Mouse (Mus musculus) adrenal gland, postnatal 10 days (tissue): Measurements from ENCODE around the gene Washc4. TPM values are rescaled to one million over a fixed set of nuclear protein-coding genes. Genes with fewer than 3 reads are reported as not detected.
A peak's percentile ranks its signal among the peaks of the same experiment; 100 is the strongest.
"Not testable (repeated sequence)": the region's sequence is repeated elsewhere in the genome, so short reads cannot be mapped to it uniquely, and the experiment has no call there.

Source experiments
- DNase-seq: peaks from one replicate; pipeline ENCODE4 v3.0.0; 2021; ENCODE audit warnings: mixed read lengths
- long read RNA-seq, 2 experiments: library from polyadenylated mRNA; stranded (forward); transcript quantifications; one replicate each; pipeline ENCODE4 v2.0.0; 2021
- total RNA-seq, 2 experiments: library from RNA; stranded (reverse); gene quantifications; 2 replicates each; pipeline ENCODE4 v1.2.3; 2021

Gene Washc4
- 10 to 100 TPM; 18.0 to 20.8 TPM for total RNA-seq
- long read RNA-seq, experiment 1, full-length matches to known transcripts, result 1 of 10 reads
- long read RNA-seq, experiment 1, partial matches to known transcripts, result 5 of 10 reads
- long read RNA-seq, experiment 1, other reads (novel, unspliced or antisense), result 4 of 10 reads
- long read RNA-seq, experiment 2, full-length matches to known transcripts, result 2 of 4 reads
- long read RNA-seq, experiment 2, partial matches to known transcripts, result 0 of 4 reads
- long read RNA-seq, experiment 2, other reads (novel, unspliced or antisense), result 2 of 4 reads

- peak; percentile 98 for DNase-seq
Measured at GRCm38 (mm10) chr10:83543439-83544102, at the start of gene Washc4. Gene Washc4, plus strand, starts transcription at chr10:83543752.

DNA sequence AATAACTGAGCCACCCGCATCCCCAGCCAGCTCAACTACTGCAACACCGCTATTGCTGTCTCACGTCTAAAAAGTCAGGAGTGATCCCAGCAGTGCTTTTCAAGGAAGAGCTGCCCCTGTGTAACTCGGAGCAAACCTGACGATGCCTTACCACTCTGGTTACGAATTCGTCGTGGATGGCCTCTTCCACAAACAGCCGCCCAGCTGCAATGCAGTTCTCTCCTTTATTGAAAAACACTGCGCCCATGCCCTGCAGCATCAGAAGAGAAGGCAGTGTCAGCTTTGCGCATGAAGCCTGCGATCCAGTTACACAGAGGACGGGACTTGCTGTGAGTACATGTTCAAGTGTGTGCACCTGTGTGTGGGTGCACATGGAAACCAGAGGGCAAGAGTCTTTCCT is 46.2 kb upstream of the Washc4 start:
- no peak for DNase-seq

DNA sequence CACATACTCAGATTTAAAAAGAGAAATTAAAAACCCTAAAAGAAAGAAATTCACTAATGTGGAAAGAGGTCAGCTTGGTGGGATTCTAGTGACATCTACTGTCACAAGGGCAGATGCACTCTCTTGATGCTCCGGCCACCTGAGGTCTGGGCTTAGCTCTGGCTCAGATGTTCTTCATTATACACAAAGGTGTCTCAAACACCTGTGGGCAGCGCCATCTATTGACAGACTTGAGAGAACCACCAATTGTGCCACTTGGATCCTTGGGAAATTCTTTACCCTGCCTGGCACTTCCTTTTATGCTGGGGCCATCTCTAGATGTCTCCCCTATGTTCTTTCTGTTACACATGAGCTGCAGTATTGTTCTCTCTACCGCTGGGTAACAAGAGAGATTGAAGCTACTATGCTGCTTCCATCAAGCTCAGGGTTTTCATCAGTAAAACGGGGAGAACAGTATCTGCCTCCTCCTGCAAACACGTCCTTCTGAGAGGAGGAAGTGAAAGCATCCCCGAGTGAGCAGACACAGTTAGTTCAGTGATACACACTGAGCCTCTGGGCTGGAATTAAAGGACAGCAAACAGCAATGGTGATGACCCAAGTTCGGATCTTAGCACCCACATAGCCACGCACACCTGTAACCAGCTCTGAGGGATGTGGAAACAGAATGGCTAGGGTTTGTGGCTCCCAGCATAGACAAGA is 34.4 kb upstream of the Washc4 start:
- peak; percentile 6 for DNase-seq

DNA sequence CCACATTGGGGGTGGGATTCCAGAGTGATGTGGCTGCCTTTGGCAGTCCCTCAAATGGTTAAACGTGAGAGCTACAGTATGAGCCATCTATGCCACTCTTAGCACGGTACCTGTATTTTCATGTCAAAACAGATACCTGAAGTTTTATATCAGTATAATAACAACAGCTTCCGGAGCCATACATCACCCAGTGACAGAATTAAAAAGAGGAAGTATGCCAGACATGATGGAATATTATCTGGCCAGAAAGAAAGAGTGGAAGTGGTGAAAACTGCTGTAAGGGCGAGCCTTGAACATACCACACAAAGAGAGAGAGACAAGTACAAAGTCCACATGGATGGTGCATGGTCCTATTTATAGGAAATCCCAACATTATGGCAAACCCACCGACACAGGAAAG is 32.2 kb upstream of the Washc4 start:
- no peak for DNase-seq

DNA sequence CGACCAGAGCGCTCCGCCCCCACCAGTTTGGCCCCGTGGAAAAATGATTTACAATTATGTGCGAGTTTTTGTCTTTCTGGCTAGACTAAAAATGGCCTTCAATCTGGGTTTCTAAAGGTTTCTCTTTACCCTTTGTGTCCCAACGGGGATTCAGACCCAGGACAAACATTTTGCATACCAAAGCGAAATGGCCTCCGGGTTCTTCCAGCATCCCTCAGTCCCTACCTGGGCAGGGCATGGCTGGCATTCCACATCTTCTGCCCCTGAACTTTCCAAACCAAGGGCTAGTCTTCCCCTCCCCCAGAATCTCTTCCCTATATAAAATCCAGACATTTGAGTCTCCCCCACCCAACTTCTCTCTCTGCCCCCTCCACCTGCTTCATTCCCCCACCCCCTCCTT is 29.8 kb upstream of the Washc4 start:
- DNase-seq, result no peak

- no peak for DNase-seq
Measured at GRCm38 (mm10) chr10:83520990-83521389, 22.6 kb upstream of the Washc4 start.

GRCm38 (mm10) chr10:83524238-83524637 is 19.3 kb upstream of the Washc4 start:
- not testable (repeated sequence) for DNase-seq

DNA sequence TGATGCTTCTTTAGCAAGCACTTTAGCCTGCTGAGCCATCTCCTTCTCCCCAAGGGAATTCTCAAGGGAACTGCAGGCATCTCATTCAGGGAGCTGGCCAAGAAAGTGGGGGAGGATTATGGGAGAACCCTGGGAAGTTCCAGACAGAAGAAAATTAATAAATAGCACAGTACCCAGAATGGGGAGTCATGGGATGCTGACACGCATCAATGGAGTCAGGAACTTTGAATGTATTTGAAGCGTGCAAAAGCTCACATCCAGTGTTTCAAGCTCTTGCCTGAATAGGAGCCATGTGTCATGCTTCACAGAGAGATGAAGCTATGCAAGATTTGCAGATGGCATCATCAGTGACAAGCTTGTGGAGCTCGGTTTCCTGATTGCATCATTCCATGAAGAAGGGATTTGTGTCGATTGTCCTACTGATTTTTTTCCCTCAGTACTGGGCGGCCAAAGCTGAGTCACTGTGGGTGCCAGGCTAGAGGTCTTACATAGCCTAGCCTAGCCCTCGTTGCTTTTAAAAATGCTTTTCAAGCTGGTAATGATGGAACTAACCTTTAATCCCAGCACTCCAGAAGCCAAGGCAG is 13.1 kb upstream of the Washc4 start:
- DNase-seq, result no peak

GRCm38 (mm10) chr10:83533258-83533909 is 10.2 kb upstream of the Washc4 start:
- DNase-seq, result peak; percentile 82

- DNase-seq, result peak; percentile 84
Measured at GRCm38 (mm10) chr10:83533910-83534283, 9.7 kb upstream of the Washc4 start, which contains the start of gene Aldh1l2. Gene Aldh1l2, minus strand, starts transcription at chr10:83534140.

GRCm38 (mm10) chr10:83536436-83536835 is 7.1 kb upstream of the Washc4 start:
- no peak for DNase-seq

- DNase-seq, result no peak
Measured at GRCm38 (mm10) chr10:83539311-83539980, 4.1 kb upstream of the Washc4 start.

- peak; percentile 10 for DNase-seq
Measured at GRCm38 (mm10) chr10:83540092-83540491, 3.5 kb upstream of the Washc4 start.

- DNase-seq, result no peak
Measured at GRCm38 (mm10) chr10:83542241-83542640, 1.3 kb upstream of the Washc4 start.

- DNase-seq, result peak; percentile 76
Measured at GRCm38 (mm10) chr10:83544103-83544479, 539 bp downstream of the Washc4 start.

DNA sequence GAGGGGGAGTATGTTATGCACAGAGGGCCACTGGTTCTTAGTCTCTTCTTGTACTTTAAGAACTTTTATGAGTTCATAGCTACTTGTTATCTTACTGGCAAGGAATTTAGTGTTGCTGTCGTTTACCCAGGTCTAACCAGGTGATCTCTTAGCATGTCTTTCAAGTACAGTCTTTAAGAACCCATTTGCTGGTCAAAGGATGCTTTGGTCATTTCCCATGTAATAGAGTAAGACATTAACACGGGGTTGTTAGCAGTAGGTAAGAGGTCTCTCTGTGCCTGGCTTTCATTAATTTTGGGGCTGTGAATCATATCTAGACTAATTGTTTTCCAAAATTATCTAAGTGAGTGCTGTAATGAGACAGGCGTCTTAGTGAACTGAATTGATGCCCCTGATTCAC is 1.8 kb downstream of the Washc4 start:
- no peak for DNase-seq

- no peak for DNase-seq
Measured at GRCm38 (mm10) chr10:83563005-83563404, 19.5 kb downstream of the Washc4 start.

DNA sequence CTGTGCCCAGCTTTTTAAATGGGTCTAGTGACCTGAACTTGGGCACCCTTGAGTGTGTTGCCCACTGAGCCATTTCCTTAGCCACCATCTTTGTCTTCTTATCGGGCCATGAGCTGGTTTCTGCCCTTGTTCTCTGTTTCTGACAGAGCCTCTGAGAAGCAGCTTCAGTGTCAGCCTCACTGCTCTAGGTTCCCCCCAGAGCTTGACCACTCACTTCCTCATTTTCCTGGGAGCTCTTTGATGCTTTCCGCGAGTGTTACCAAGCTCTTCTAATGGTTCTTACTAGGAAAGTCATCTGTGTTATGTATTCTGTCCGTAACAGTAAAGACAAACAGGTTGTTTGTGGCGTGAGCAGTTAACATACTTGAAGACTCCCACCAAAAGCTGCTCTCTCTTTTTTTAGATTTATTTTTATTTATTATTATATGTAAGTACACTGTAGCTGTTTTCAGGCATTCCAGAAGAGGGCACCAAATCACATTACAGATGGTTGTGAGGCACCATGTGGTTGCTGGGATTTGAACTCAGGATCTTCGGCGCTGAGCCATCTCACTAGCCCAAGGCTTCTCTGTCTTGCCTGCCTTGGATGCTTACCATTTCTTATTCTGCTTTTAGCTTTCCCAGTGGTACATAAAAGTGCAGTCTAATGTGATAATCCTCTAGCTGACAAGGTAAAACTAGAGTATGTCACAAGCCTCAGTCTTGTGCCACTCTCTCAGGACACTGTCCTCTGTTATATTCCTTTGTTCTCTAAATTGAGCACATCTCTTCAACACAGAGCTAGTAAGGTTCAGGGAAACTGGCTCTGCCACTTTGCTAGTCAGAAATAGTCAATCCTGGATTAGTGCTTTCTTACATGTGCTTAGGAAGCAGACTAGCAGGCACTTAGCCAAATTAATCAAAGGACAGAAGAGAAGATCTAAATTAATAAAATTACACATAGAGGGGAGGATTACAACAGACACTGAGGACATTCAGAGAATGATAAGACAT is 22.2 kb downstream of the Washc4 start:
- no peak for DNase-seq

DNA sequence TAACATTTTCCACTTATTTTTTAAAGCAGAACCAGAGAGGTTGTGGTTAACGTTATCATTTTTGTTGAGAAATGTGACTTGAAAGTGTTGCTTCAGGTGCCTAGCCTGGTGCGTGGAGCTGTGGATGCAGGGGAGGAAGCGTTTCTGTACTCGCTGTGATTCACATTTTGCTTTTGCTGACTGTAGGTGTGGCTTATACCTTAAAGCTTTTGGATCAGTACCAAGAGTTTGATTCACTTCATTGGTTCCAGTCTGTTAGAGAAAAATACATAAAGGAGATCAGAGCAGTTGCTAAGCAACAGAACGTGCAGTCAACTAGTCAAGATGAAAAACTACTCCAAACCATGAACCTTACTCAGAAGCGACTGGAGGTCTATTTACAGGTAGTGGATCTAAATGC is 47.2 kb downstream of the Washc4 start:
- no peak for DNase-seq

DNA sequence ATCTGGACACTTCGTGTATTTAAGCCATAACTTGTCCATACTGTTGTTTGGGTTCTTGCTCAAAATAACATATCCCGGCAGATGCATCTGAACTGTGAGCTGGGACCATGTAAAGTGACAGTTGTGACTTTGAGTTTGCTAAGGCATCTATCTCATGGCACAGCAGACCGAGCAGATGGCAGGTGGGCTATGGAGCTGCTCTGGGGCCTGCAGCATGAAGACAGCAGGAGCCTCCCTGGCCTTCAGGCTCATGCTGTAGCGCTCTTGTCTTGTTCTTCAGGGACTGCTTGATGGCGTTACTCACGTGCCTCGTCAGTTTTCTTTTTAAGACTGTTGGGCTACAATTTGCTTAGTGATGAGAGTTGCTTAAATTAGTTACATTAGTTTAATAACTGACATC is 49.1 kb downstream of the Washc4 start:
- DNase-seq, result no peak

DNA sequence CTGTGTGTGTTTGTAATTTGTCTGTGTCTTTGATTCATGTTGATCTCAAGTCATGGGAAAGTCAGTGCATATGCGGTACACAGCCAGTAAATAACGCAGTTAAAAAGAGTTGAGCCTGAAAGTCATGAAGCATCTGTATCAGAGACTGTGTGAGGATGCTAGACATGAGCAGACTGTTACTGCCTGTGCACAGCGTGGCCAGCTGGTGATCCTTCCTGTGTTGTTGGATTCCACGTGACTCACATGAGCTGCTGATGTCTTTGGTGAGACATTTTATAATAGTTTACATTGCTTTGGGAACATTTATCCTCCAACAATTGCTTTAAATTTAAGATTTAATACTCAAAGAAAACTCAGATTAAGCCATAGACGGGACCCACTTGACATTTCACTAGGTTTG is 51.0 kb downstream of the Washc4 start:
- no peak for DNase-seq
